Mouse (Mus musculus) hindbrain, embryonic 16.5 days (tissue): ENCODE results near the gene Ttll5. TPM values are rescaled to one million over a fixed set of nuclear protein-coding genes. Genes with fewer than 3 reads are reported as not detected.

Experiments used
- ATAC-seq: fragments of 200-750 bp; cut with Nextera tagmentation; 2 replicates; pipeline ENCODE4 v1.8.0; 2017; ENCODE audit warnings: moderate TSS enrichment, moderate library complexity
- H3K27ac ChIP-seq: fragments of 300-500 bp; sonication (generic); 2 replicates; pipeline ENCODE4 v1.5.1; 2014; ENCODE audit warnings: low read depth, mild to moderate bottlenecking, control low read depth, low read length, moderate library complexity
- H3K27me3 ChIP-seq: fragments of 300-500 bp; sonication (generic); replicated peaks from 2 replicates; pipeline ENCODE4 v1.6.1; 2014; ENCODE audit warnings: low read length; ENCODE audit not compliant: control insufficient read depth, insufficient read depth
- H3K36me3 ChIP-seq: fragments of 300-500 bp; sonication (generic); 2 replicates; pipeline ENCODE4 v1.6.1; 2014; ENCODE audit warnings: mild to moderate bottlenecking, low read length, moderate library complexity, mixed read lengths; ENCODE audit not compliant: control insufficient read depth, insufficient read depth
- H3K4me1 ChIP-seq: fragments of 300-500 bp; sonication (generic); 2 replicates; pipeline ENCODE4 v1.6.1; 2014; ENCODE audit warnings: low read depth, low read length; ENCODE audit not compliant: control insufficient read depth, insufficient read depth
- H3K4me2 ChIP-seq: fragments of 300-500 bp; sonication (generic); 2 replicates; pipeline ENCODE4 v1.6.1; 2014; ENCODE audit warnings: mild to moderate bottlenecking, low read length, control low read depth, moderate library complexity
- H3K4me3 ChIP-seq: fragments of 300-500 bp; sonication (generic); 2 replicates; pipeline ENCODE4 v1.5.1; 2014; ENCODE audit warnings: mild to moderate bottlenecking, low read length, control low read depth, moderate library complexity
- H3K9ac ChIP-seq: fragments of 300-500 bp; sonication (generic); 2 replicates; pipeline ENCODE4 v1.6.1; 2014; ENCODE audit warnings: low read depth, mild to moderate bottlenecking, control low read depth, low read length, moderate library complexity
- H3K9me3 ChIP-seq: fragments of 300-500 bp; sonication (generic); 2 replicates; pipeline ENCODE4 v1.6.1; 2014; ENCODE audit warnings: mild to moderate bottlenecking, low read length, moderate library complexity; ENCODE audit not compliant: control insufficient read depth
- WGBS: fragments of 180-500 bp; shearing (Covaris S2); extraction: QIAGEN DNeasy Blood & Tissue Kit; methylation state at CpG from one replicate; pipeline ENCODE4 v1.1.7; 2014; 5-methylcytosine and 5-hydroxymethylcytosine counted together
- polyA plus RNA-seq: library from polyadenylated mRNA; unstranded; fragments of >200 nt; fragmentation: Nextera tagmentation; extraction: Ambion mirVana; gene quantifications from 2 replicates; pipeline ENCODE4 v1.2.1, GENCODE M21; 2015

The Ttll5 gene
- polyA plus RNA-seq, 1 experiment from 2014 or later, result 11.0 TPM

DNA sequence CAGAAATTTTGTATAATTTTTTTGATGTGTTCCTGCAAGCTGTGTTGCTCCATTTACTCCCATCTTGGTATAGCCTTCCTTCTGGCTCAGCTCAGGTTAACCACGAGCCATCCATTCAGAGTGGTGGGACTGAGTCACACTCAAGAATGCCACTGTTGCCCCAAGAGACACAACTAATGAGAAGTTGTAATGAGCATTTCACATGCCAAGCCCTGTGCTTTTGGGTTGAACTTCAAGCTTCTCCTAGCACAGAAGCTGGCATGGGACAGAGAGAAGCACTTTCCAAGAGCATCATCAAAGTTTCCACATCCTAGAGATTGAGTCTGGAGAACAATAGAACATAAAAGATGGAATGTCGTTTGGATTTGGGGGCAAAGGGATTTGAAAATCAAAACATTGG lies 190.7 kb downstream of the Ttll5 start:
- Histone ChIP-seq H3K4me3 (no peak overlapping the region), H3K9me3 (no peaks in the 10 kb centered on the region), H3K4me1 (no peaks in the 10 kb centered on the region), H3K9ac (no peak overlapping the region), H3K36me3 (no peaks in the 10 kb centered on the region), H3K27me3 (no peaks in the 10 kb centered on the region), H3K27ac (no peak overlapping the region), H3K4me2 (no peak overlapping the region)
- WGBS, result 88% methylated on average over 2 of the region's 2 CpGs
- no peak for ATAC-seq

GRCm38 (mm10) chr12:86017360-86017759 lies 192.9 kb downstream of the Ttll5 start:
- Histone ChIP-seq H3K27ac (no peak overlapping the region), H3K27me3 (no peaks in the 10 kb centered on the region), H3K36me3 (no peaks in the 10 kb centered on the region), H3K4me3 (no peak overlapping the region), H3K4me1 (no peaks in the 10 kb centered on the region), H3K4me2 (no peak overlapping the region), H3K9ac (no peak overlapping the region), H3K9me3 (no peaks in the 10 kb centered on the region)
- ATAC-seq, result no peak
- 77% methylated on average over 5 of the region's 5 CpGs for WGBS

DNA sequence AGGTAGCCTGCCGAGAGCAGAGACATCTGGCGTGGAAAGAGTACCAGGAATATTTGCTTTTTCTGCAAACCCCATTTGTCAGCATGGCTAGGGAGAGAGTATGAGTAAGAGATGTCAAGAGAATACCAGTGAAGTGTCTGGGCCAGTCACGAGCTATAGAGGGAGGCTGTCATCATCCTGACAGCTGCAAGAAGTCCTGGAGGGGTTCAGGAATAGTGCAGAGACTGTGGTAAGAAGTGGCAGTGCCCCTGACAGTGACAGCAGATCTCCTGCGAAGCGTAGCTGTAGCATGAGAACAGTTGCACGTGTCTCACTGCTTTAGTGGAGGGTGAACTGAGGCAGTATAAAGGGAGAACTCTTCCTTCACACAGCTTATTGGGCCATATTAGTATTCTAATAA lies 197.1 kb downstream of the Ttll5 start:
- Histone ChIP-seq H3K27ac (no peak overlapping the region), H3K36me3 (no peaks in the 10 kb centered on the region), H3K9me3 (no peaks in the 10 kb centered on the region), H3K4me2 (no peak overlapping the region), H3K4me3 (no peak overlapping the region), H3K4me1 (no peaks in the 10 kb centered on the region; the same call in 1 of the 2 replicates), H3K27me3 (no peaks in the 10 kb centered on the region), H3K9ac (no peak overlapping the region)
- 74% methylated on average over 6 of the region's 6 CpGs for whole genome bisulfite sequencing
- no peak for ATAC-seq

DNA sequence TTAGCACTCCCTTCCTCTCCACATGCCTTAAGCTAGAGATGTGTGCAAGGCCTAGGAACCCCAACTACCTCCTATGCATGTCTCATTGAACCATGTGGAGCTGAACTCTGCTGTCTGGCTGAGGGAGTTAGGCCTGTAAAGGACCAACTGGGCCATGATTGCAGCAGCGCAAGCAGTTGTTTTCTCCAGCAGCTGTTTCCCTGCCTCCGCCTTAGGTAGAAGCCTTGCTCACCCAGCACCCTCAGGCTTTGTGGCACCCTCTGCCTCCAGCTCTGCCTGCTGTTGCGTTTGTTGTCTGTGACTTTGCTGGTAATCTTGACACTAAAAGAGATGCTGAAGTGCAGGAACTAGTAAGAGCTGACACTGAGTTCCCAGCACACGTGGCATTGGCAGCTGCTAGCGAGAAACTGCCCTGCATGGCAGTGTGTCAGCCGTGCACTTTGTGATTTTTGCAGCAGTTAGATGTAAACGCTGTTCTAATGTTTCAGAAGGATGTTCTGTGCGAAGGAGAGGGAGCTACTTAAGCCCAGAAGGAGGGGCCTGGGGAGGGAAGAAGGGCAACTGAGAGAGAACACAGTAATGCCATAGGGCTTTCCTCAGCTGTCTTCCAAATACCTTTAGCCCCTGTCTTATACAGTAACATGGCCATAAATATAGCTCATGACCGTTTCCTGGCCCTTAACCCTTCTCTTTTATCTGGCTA lies 198.0 kb downstream of the Ttll5 start:
- no peak overlapping the region for H3K27ac ChIP-seq
- H3K4me3 ChIP-seq, result no peak overlapping the region
- WGBS, result 80% methylated on average over 9 of the region's 9 CpGs
- H3K4me2 ChIP-seq, result no peak overlapping the region
- H3K9me3 ChIP-seq, result no peaks in the 10 kb centered on the region
- ATAC-seq, result no peak
- H3K27me3 ChIP-seq, result no peaks in the 10 kb centered on the region
- no peaks in the 10 kb centered on the region for H3K36me3 ChIP-seq
- no peaks in the 10 kb centered on the region; the same call in 1 of the 2 replicates for H3K4me1 ChIP-seq
- no peak overlapping the region for H3K9ac ChIP-seq

DNA sequence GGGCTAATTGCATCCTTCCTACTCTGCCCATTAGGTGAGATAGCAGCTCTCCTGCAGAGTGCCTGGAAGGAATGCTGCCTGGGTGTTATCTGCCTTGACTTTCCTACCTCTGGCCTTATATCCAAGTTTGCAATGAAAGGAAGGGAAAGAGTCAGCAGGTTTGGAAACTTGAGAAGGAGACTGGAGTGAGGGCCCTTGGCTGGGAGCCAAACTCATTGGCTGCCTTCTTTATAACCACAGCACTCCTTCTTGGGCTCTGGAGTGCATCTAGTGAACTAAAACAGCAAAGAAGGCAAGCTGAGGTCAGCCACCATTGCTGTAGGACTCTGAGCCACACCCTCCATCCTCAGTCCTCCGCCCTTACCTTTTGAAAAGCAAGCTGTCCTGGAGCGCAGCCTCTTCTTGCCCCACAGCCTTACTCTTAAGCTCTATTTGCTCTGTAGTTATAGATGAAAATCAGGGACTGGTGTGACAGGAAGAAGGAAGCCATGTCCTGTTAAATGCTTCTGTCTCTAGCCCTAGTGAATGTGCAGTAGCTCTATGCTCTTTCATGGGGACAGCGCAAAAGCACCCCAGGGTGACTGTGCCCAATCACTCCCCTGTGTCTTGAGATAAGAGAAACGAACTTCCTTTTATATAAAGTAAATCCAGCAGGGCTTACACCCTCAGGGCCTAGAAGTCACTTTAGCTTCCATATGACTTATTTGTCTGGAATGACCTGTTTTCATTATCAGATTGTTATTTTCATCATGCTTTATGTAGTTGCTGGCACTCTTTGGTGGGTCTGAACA lies 198.8 kb downstream of the Ttll5 start:
- no peak overlapping the region for H3K4me3 ChIP-seq
- H3K27me3 ChIP-seq, result no peaks in the 10 kb centered on the region
- no peak overlapping the region for H3K4me2 ChIP-seq
- ATAC-seq, result no peak
- no peak overlapping the region for H3K27ac ChIP-seq
- H3K9ac ChIP-seq, result no peak overlapping the region
- WGBS, result 88% methylated on average over 4 of the region's 4 CpGs
- H3K36me3 ChIP-seq, result no peaks in the 10 kb centered on the region
- H3K9me3 ChIP-seq, result no peaks in the 10 kb centered on the region
- H3K4me1 ChIP-seq, result no peaks in the 10 kb centered on the region; the same call in 1 of the 2 replicates

GRCm38 (mm10) chr12:86024426-86024825 lies 200.0 kb downstream of the Ttll5 start:
- Histone ChIP-seq H3K27ac (no peak overlapping the region), H3K27me3 (no peaks in the 10 kb centered on the region), H3K4me1 (no peaks in the 10 kb centered on the region; the same call in 1 of the 2 replicates), H3K4me3 (no peak overlapping the region), H3K36me3 (no peaks in the 10 kb centered on the region), H3K4me2 (no peak overlapping the region), H3K9me3 (no peaks in the 10 kb centered on the region), H3K9ac (no peak overlapping the region)
- 63% methylated on average over 4 of the region's 4 CpGs for WGBS
- no peak for ATAC-seq

GRCm38 (mm10) chr12:86025480-86025879 lies 201.0 kb downstream of the Ttll5 start:
- H3K4me3 ChIP-seq, result no peak overlapping the region
- no peak overlapping the region for H3K27ac ChIP-seq
- H3K4me1 ChIP-seq, result no peaks in the 10 kb centered on the region; the same call in 1 of the 2 replicates
- no peaks in the 10 kb centered on the region for H3K9me3 ChIP-seq
- no peak overlapping the region for H3K4me2 ChIP-seq
- H3K27me3 ChIP-seq, result no peaks in the 10 kb centered on the region
- H3K36me3 ChIP-seq, result no peaks in the 10 kb centered on the region
- no peak for ATAC-seq
- no peak overlapping the region for H3K9ac ChIP-seq
- WGBS, result 85% methylated on average over 6 of the region's 6 CpGs

GRCm38 (mm10) chr12:86027000-86027399 lies 202.5 kb downstream of the Ttll5 start:
- Histone ChIP-seq H3K36me3 (no peaks in the 10 kb centered on the region), H3K9me3 (no peaks in the 10 kb centered on the region), H3K27me3 (no peaks in the 10 kb centered on the region), H3K27ac (no peak overlapping the region), H3K4me2 (no peak overlapping the region), H3K9ac (no peak overlapping the region), H3K4me3 (no peak overlapping the region), H3K4me1 (no peaks in the 10 kb centered on the region; the same call in 1 of the 2 replicates)
- 57% methylated on average over 5 of the region's 5 CpGs for WGBS
- ATAC-seq, result peak; percentile 78; the same call in 1 of the 2 replicates

DNA sequence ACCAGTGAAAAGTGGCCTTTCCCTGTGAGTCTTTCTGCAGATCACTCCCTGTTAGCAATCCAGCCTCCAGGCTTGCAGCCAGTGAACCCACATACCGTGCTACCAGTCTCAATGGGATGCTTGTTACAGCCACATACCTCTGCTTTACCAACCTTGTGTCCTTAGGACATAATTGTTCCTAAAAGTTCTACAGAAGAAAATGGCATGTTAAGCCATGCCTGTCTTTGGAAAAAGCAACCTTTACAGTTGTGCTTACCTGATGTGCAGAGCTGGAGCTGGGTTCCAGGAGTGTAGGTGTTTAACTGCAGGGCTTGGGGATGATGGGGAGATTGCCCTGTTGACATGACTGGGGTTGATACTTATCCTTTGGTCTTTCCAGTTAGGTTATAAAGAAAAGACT lies 203.3 kb downstream of the Ttll5 start:
- H3K36me3 ChIP-seq, result no peaks in the 10 kb centered on the region
- H3K9ac ChIP-seq, result no peak overlapping the region
- ATAC-seq, result no peak
- no peaks in the 10 kb centered on the region for H3K9me3 ChIP-seq
- no peaks in the 10 kb centered on the region; the same call in 1 of the 2 replicates for H3K4me1 ChIP-seq
- WGBS, result 86% methylated on average over 1 of the region's 1 CpGs
- no peak overlapping the region for H3K4me2 ChIP-seq
- H3K27me3 ChIP-seq, result no peaks in the 10 kb centered on the region
- H3K4me3 ChIP-seq, result no peak overlapping the region
- no peak overlapping the region for H3K27ac ChIP-seq
